Mouse (Mus musculus) retina, embryonic 14.5 days (tissue): ENCODE results near the gene Zscan25.
"Not testable (repeated sequence)": the region's sequence is repeated elsewhere in the genome, so short reads cannot be mapped to it uniquely, and the experiment has no call there.

Experiments
- DNase-seq: peaks from one replicate; pipeline ENCODE4 v3.0.0-alpha.2; 2015; ENCODE audit warnings: low spot score

Zscan25 gene

DNA sequence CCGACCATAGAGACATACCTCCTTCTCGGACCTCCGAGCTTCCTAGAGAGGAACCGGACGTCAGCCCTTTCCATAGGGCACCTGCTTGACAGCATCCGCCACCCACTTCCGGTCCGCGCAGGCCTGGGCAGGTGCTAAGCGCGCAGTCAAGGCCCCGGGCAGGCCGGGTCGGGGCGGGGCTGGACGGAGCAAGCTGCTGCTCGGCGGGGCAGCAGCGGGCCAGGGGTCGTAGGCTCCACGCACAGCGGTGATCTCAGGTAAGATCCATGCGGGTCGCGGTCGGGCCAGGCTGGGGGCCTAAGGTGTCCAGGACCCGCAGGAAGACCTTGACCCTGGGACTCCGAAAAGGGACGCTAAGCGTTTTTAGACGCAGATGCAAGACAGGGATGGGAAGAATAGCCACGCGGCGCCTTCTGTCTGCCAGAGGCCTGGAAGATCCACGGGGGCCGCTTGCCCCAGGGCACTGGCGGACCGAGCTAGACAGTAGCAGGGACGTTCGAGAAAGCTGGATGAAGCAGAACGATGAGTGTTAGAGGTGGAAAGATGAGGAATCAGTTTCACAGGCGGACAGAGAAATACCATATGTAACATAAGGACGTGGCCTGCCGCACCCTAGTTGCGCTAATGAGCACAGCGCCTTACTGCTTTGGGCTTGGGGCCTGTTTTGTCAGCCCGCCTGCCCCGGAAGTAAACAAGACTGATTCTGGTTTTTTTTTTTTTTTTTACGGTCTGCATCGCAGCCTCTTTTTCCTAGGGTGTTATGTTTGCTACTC, at the start of gene Zscan25:
Gene Zscan25 (plus strand): TSS at position 130 of the 773 bp plus-strand sequence.
- DNase-seq, result peak; percentile 92

DNA sequence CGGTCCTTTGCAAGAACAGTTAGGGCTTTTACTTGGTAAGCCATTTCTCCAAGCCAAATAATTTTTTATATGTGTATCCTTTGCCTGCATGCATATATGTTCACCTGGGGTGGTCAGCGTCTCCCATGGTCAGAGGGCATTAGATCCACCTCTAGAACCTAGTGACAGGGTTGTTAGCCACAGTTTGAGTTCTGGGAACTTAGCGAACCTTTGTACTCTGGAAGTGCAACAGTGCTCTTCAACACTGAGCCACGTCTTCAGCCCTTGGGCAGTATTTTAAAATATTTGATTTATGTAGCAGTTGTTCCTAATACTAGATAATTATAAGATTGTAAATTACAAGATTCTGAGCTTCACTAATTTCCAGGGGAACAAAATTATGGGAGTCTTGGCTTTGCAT, 49.7 kb upstream of the Zscan25 start:
- no peak for DNase-seq

DNA sequence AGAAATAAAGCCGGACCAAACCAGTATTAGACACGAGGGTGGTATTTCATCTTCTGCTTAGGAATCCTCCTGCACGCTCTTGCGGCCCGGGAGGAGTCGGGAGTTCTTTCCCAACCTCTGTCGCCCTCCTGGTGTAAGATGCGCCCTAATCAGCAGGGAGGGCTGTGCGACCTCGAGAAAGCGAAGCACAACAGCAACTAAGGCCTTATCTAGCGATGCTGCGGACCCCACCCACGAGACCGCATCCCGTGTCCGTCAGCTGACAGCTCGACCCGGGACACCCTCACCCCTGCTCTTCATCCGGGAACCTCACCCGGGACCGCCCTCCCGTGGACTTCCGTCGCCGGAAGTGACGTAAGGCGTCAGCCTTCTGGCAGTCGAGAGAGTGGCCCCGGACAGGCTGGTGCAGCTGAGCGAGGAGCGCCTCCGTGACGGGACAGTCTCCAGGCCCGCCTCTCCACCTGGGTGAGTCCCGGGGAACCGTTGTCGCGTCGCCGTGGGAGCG, 48.9 kb upstream of the Zscan25 start, which contains the start of gene Zfp655:
Gene Zfp655 (plus strand): TSS at position 349 of the 505 bp plus-strand sequence.
- DNase-seq, result peak; percentile 95

DNA sequence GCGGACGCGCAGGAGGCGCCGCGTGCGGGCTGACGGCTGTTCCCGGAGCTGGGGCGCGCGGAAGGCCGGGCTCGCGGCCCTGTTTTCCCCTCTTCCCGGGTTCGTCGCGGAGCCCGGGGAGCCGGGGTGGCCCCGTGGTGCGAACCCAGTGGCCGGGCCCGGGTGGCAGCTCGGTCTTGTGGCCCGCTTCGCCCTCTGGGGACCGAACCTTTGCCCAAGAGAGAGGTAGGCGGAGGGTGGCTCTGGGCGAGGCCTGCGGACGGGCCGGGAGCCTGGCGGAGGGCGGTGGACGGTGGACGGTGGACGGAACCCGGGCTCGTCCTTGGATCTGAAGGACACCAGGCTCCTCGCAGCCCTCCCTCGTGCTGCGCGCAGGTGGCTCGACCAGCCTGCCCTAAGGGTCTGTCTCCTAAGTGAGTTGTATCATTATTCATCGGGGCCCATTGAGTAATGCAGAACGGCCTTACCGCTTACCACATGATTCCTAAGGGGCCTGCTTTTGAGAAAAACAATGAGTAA, 48.3 kb upstream of the Zscan25 start:
- DNase-seq, result peak; percentile 24

DNA sequence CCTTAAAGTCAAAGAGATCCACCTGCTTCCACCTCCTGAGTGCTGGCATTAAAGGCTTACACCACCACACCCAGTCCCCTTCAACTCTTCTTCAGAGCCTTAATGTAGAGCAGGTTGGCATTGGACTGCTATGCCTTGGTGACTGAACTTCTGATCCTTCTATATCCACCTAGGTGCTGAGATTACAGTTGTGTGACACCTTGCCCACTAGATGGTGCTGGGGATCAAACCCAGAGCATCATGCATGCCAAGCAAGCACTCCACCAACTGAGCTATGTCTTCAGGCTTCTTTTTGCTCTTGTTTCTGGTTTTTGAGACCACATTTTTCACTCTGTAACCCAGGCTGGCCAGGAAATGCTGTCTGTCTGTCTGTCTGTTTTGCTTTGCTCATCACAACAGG, 45.7 kb upstream of the Zscan25 start:
- peak; percentile 58 for DNase-seq

DNA sequence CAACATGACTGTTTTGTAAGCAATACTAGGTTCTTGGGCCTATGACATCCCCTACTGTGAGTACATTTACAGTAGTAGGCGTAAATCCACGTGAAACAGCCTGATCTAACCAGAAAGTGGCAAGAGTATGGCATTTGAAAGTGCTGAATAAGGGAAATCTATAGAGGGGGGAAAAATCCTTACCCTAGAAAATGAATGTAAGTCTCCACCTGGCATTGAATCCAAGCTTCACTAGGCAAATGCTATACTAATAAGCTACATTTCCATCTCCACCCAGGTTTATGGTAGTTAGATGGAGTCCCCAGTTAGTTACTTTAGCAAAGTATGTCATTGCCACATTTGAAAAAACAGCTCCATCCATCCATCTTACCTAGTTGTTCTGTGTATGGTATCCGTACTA, 30.8 kb upstream of the Zscan25 start:
- no peak for DNase-seq

DNA sequence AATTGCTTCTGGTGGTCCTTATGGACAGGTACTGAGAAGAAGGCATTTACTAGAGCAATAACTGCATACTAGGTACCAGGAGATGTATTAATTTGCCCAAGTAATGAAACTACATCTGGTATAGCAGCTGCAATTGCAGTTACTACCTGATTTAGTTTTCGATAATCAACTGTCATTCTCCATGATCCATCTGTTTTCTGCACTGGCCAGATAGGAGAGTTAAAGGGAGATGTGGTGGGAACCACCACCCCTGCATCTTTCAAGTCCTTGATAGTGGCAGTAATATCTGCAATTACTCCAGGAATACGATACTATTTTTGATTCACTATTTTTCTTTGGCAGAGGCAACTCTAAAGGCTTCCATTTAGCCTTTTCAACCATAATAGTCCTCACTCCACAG, 6.7 kb upstream of the Zscan25 start:
- not testable (repeated sequence) for DNase-seq

DNA sequence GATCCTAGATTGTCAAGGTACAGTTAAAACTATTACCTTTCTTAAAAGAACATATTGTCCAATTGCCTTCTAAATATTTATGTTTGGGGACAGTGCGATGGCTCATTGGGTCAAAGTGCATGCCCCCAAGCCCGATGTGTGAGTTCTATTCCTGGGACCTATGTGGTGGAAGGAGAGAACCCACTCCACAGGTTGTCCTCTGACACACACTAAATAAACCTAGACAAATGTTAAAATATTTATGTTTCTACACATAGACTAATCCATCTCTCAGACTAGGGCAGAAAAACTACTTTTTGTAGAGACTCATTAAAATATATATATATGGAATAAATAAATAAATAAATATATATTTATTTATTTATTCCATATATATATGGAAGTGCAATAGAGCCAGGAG, 352 bp upstream of the Zscan25 start:
- DNase-seq, result no peak

DNA sequence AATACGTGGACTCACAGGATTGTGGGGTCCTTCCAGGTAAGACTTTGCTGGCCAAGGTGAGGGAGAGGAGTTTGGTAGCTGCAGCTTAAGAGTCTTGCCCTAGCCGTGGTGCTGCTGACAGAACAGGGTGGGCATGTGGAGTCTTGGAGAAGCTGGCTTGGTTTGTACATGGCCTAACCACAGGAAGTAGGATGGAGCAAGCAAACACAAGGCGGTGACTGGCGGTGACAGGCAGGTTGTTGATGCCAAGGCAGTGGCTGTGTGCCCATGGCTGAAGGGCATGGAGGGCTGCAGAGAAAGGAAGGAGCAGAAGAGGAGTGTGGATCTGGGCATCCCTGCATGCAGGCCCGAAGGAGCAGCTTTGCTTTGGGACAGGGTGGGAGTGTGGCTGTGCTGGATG, 8.1 kb downstream of the Zscan25 start:
- no peak for DNase-seq

DNA sequence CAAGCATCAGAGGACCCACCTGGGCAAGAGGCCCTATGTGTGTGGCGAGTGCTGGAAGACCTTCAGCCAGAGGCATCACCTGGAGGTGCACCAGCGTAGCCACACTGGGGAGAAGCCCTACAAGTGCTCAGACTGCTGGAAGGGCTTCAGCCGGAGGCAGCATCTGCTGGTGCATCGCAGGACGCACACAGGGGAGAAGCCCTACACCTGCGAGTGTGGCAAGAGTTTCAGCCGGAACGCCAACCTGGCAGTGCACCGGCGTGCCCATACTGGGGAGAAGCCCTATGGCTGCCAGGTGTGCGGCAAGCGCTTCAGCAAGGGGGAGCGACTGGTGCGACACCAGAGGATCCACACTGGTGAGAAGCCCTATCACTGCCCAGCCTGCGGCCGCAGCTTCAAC, 10.4 kb downstream of the Zscan25 start:
- no peak for DNase-seq

DNA sequence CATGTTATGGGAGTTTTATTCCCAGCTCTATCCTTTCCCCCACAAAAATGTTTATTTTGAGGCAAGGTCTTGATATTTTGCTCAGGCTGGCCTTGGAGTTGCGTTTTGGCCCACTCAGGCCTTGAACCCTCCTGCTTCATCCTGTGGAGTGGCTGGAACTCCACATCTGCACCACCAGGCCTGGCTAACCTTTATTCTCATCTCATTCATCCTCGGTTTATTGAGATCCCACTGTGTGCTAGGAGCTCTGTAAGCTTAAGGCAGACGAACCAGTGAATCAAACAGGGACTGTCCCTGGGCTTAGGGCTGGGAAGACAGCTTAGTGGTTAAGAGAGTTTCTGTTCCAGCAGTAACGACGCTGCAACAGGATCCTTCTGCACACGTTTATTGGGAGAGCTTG, 12.1 kb downstream of the Zscan25 start:
- no peak for DNase-seq

DNA sequence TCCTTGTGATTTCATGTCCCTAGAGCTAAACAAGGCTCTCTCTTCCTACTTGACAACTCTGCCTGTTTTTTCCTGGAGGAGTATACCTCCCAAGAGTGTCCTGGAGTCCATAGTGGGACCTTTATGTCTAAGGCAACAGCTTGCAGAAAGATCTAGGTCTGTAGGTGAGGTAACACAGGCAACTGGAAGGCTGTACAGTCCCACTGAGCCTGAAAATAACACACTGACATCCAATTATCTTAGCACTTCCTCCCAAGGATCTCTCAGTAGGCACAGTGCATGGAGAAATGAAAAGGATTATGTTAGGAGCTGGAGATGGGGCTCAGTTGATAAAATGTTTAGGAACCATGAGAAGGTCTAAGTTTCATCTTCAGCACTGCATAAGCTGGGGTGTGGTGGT, 20.2 kb downstream of the Zscan25 start:
- DNase-seq, result no peak

DNA sequence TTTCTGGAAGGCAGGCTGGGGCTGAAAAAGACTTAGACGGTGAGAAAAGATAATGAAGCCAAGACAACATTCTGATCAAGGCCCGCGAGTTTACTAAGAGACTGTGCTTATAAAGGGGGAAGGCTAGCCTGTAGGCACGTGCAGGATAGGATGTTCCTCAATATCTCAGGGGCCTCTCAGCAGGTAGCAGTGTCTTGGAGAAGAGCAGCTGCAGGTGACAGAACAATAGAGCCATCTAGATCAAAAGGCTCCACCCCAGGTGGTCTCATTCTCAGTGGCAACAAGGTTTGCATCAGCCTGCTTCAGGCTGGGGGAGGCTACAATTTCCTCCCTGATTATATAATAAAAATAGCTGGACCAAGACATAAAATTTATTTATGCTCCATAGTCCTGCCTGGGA, 21.5 kb downstream of the Zscan25 start:
- DNase-seq, result not testable (repeated sequence)

DNA sequence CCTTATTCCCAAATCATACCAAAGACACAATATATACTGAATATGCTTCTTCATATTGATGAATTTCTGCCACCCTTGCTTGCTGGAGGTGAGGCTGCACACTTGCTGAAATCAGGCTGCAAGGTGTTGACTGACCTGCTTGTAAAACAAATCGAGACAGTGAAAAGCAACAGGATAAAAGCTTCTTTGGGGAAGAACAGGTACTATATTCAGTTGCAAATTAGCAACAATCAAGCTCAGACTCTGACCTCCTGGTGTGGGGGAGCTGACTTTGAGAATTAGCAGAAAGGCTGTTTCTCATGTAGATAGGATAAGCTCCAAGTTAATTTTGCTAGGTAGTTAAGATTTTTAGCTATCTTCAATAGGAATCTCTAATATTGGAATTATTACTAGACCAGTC, 22.1 kb downstream of the Zscan25 start:
- DNase-seq, result no peak

DNA sequence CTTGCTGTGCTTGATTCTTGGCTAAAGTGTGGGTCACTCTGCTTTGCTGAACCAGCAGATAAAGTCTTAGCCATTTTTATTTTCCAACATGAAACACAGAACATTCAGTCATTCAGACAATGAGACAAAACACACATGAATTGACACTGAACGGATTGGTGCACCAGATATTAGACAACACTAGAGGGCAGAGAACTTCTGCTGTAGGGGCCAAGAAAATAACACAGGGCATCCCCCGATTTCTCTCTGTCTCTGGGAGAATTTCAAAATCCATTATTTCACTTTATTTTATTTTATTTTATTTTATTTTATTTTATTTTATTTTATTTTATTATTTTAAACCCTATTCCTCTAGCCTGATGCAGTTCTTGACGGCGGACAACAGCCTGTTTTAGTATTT, 26.7 kb downstream of the Zscan25 start:
- DNase-seq, result not testable (repeated sequence)

DNA sequence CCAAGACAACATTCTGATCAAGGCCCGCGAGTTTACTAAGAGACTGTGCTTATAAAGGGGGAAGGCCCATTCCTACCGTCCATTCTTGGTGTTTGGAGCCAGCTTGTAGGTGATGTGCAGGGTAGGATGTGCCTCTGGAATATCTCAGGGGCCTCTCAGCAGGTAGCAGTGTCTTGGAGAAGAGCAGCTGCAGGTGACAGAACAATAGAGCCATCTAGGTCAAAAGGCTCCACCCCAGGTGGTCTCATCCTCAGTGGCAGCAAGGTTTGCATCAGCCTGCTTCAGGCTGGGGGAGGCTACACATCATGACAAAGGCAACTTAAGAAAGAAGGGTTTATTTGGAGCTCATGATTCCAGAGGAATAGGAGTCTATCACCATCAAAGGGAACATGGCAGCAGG, 27.5 kb downstream of the Zscan25 start:
- not testable (repeated sequence) for DNase-seq

DNA sequence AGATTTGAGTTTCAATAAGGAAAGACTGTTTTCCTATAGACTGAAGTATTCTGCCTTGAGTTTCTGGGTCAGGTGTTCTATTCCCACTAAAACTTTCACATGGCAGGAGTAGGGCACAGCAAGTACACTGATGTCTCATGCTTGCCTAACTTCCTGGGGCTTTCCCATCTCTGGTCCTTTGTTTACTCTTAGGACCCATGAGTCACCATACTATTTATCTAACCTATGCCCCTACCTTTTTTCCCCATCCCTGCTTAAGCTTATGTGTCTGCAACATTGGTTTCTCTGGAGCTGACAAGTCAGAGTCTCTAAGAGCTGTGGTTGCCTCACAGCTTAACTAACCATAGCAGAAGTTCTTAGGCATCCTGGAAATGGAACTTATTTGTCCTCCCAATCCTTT, 33.5 kb downstream of the Zscan25 start:
- no peak for DNase-seq

DNA sequence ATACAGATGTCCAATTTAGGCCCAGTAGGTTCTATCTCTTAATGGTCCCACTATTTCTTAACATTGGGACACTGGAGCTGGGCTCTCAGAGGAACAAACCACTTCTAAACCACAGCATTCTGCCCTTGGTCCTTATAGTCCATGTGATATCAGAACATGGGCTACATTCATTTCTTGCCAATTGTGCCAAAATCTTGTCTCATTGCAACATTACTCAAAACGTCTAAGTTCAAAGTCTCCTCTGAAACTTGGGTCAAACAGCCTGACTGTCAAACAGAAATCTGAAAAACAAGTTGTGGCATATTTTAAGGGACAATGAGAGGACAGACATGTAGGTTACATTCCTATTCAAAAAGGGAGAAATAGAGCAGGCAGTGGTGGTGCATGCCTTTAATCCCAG, 36.8 kb downstream of the Zscan25 start:
- DNase-seq, result no peak

DNA sequence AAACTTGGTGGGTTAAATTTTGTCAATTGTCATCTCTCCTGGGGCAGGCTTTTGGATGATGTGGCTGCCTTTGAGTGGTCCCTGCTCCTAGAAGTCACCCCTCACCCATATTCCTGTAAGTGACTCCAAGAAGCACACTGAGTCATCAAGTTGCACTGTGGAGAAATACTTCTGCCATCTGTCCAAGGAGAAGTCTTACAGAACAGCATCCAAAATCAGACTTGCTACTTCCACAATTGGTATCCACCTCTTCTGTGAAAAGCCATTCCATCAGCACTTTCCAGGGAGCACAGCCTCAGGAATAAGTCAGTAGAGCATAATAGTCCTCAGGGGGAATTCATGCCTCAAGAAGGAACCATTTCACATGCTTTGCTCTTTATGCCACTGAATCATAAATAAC, 58.5 kb downstream of the Zscan25 start:
- DNase-seq, result not testable (repeated sequence)
